Mouse (Mus musculus) hindbrain, embryonic 14.5 days (tissue): Measurements from ENCODE around the gene Tnrc6b. TPM values are rescaled to one million over a fixed set of nuclear protein-coding genes. Genes with fewer than 3 reads are reported as not detected.

ENCODE experiments used
- ATAC-seq: fragments of 200-750 bp; cut with Nextera tagmentation; 2 replicates; pipeline ENCODE4 v1.8.0; 2017; ENCODE audit warnings: moderate number of reproducible peaks, mild to moderate bottlenecking, moderate TSS enrichment, moderate library complexity; ENCODE audit not compliant: low FRiP score
- DNase-seq: peaks from one replicate; pipeline ENCODE4 v3.0.0-alpha.2; 2015; ENCODE audit warnings: low spot score
- H3K27ac ChIP-seq: fragments of 300-500 bp; sonication (generic); 2 replicates; pipeline ENCODE4 v1.5.1; 2014; ENCODE audit warnings: mild to moderate bottlenecking, moderate library complexity
- H3K27me3 ChIP-seq: fragments of 300-500 bp; sonication (generic); 2 replicates; pipeline ENCODE4 v1.6.1; 2014; ENCODE audit warnings: mild to moderate bottlenecking, low read length, mixed read lengths; ENCODE audit not compliant: control insufficient read depth, insufficient read depth
- H3K36me3 ChIP-seq: fragments of 300-500 bp; sonication (generic); replicated peaks from 2 replicates; pipeline ENCODE4 v1.6.1; 2014; ENCODE audit not compliant: control insufficient read depth, insufficient read depth
- H3K4me1 ChIP-seq: fragments of 300-500 bp; sonication (generic); replicated peaks from 2 replicates; pipeline ENCODE4 v1.6.1; 2014; ENCODE audit warnings: antibody characterized with exemption, low read length, mixed read lengths; ENCODE audit not compliant: control insufficient read depth, insufficient read depth
- H3K4me2 ChIP-seq: fragments of 300-500 bp; sonication (generic); replicated peaks from 2 replicates; pipeline ENCODE4 v1.6.1; 2014; ENCODE audit warnings: mild to moderate bottlenecking, moderate library complexity
- H3K4me3 ChIP-seq: fragments of 300-500 bp; sonication (generic); replicated peaks from 2 replicates; pipeline ENCODE4 v1.5.1; 2014; ENCODE audit warnings: mild to moderate bottlenecking, low read length
- H3K9ac ChIP-seq: fragments of 300-500 bp; sonication (generic); 2 replicates; pipeline ENCODE4 v1.6.1; 2014
- H3K9me3 ChIP-seq: fragments of 300-500 bp; sonication (generic); 2 replicates; pipeline ENCODE4 v1.6.1; 2016; ENCODE audit warnings: low read length; ENCODE audit not compliant: control insufficient read depth
- WGBS: fragments of 180-500 bp; shearing (Covaris S2); extraction: QIAGEN DNeasy Blood & Tissue Kit; methylation state at CpG from one replicate; pipeline ENCODE4 v1.1.7; 2014; 5-methylcytosine and 5-hydroxymethylcytosine counted together
- polyA plus RNA-seq: library from polyadenylated mRNA; unstranded; fragments of >200 nt; fragmentation: Nextera tagmentation; extraction: Ambion mirVana; gene quantifications from 2 replicates; pipeline ENCODE4 v1.2.1, GENCODE M21; 2014

Tnrc6b gene
- polyA plus RNA-seq, 1 experiment from 2014 or later, result 27.9 TPM

- Histone ChIP-seq H3K4me2 (peak overlapping the region; percentile 85), H3K4me3 (peak overlapping the region; percentile 95), H3K9ac (no peak overlapping the region), H3K4me1 (peaks cover 26% of the 10 kb centered on the region), H3K36me3 (no peaks in the 10 kb centered on the region), H3K27ac (peak overlapping the region; percentile 90), H3K9me3 (no peaks in the 10 kb centered on the region), H3K27me3 (no peaks in the 10 kb centered on the region)
- 10% methylated on average over 5 of the region's 5 CpGs for WGBS
- no peak for DNase-seq
- ATAC-seq, result no peak
These were observed 881 bp upstream of the Tnrc6b start for GRCm38 (mm10) chr15:80710257-80710607.

- under 1% methylated on average over 67 of the region's 106 CpGs for WGBS
- H3K27me3 ChIP-seq, result no peaks in the 10 kb centered on the region
These were observed 463 bp downstream of the Tnrc6b start for GRCm38 (mm10) chr15:80711401-80712151.

GRCm38 (mm10) chr15:80714299-80714698 is 3.2 kb downstream of the Tnrc6b start:
- H3K9me3 ChIP-seq, result no peaks in the 10 kb centered on the region
- no peaks in the 10 kb centered on the region for H3K36me3 ChIP-seq
- H3K9ac ChIP-seq, result no peak overlapping the region
- H3K27ac ChIP-seq, result no peak overlapping the region
- DNase-seq (no peak), ATAC-seq (no peak)
- H3K4me1 ChIP-seq, result 0 out of 2 replicates have a peak, but pooled peaks cover 9% of the 10 kb centered on the region
- no peaks in the 10 kb centered on the region for H3K27me3 ChIP-seq
- H3K4me3 ChIP-seq, result no peak overlapping the region
- WGBS, result 81% methylated on average over 4 of the region's 4 CpGs
- no peak overlapping the region for H3K4me2 ChIP-seq

More at GRCm38 (mm10) chr15:80711401-80712151, 463 bp downstream of the Tnrc6b start:
- peaks cover 21% of the 10 kb centered on the region for H3K4me1 ChIP-seq
- DNase-seq (peak; percentile 58), ATAC-seq (peak; percentile 34; the same call in 1 of the 2 replicates)
- H3K9me3 ChIP-seq, result no peaks in the 10 kb centered on the region
- H3K4me3 ChIP-seq, result peak overlapping the region; percentile 95
- H3K9ac ChIP-seq, result peak overlapping the region; percentile 88
- no peaks in the 10 kb centered on the region for H3K36me3 ChIP-seq
- peak overlapping the region; percentile 90 for H3K27ac ChIP-seq
- H3K4me2 ChIP-seq, result peak overlapping the region; percentile 85

GRCm38 (mm10) chr15:80716631-80717135 is 5.6 kb downstream of the Tnrc6b start:
- ATAC-seq, result no peak
- WGBS, result 82% methylated on average over 8 of the region's 8 CpGs
- H3K27ac ChIP-seq, result no peak overlapping the region

GRCm38 (mm10) chr15:80717431-80717830 is 6.3 kb downstream of the Tnrc6b start:
- no peaks in the 10 kb centered on the region for H3K9me3 ChIP-seq
- H3K36me3 ChIP-seq, result no peaks in the 10 kb centered on the region
- 0 out of 2 replicates have a peak, but pooled peaks cover under 1% of the 10 kb centered on the region for H3K4me1 ChIP-seq
- H3K27me3 ChIP-seq, result no peaks in the 10 kb centered on the region
- no peak overlapping the region for H3K27ac ChIP-seq
- no peak overlapping the region for H3K9ac ChIP-seq
- ATAC-seq, result no peak
- no peak overlapping the region for H3K4me2 ChIP-seq
- no peak overlapping the region for H3K4me3 ChIP-seq
- WGBS, result 63% methylated on average over 1 of the region's 1 CpGs
- no peak for DNase-seq

More at GRCm38 (mm10) chr15:80716631-80717135, 5.6 kb downstream of the Tnrc6b start:
- no peaks in the 10 kb centered on the region for H3K27me3 ChIP-seq
- 0 out of 2 replicates have a peak, but pooled peaks cover 3% of the 10 kb centered on the region for H3K4me1 ChIP-seq
- H3K9ac ChIP-seq, result no peak overlapping the region
- DNase-seq, result no peak
- H3K4me3 ChIP-seq, result no peak overlapping the region
- H3K36me3 ChIP-seq, result no peaks in the 10 kb centered on the region
- H3K9me3 ChIP-seq, result no peaks in the 10 kb centered on the region
- no peak overlapping the region for H3K4me2 ChIP-seq

GRCm38 (mm10) chr15:80720249-80720648 is 9.1 kb downstream of the Tnrc6b start:
- H3K9me3 ChIP-seq, result no peaks in the 10 kb centered on the region
- H3K4me1 ChIP-seq, result no peaks in the 10 kb centered on the region
- no peak overlapping the region for H3K4me2 ChIP-seq
- no peak overlapping the region for H3K27ac ChIP-seq
- H3K4me3 ChIP-seq, result no peak overlapping the region
- WGBS, result 88% methylated on average over 5 of the region's 5 CpGs
- ATAC-seq (no peak), DNase-seq (no peak)
- H3K36me3 ChIP-seq, result no peaks in the 10 kb centered on the region
- no peak overlapping the region for H3K9ac ChIP-seq
- H3K27me3 ChIP-seq, result no peaks in the 10 kb centered on the region

- DNase-seq (no peak), ATAC-seq (no peak)
- no peaks in the 10 kb centered on the region for H3K27me3 ChIP-seq
- H3K4me1 ChIP-seq, result no peaks in the 10 kb centered on the region
- H3K4me3 ChIP-seq, result no peak overlapping the region
- WGBS, result 85% methylated on average over 6 of the region's 6 CpGs
- no peaks in the 10 kb centered on the region for H3K36me3 ChIP-seq
- H3K27ac ChIP-seq, result no peak overlapping the region
- H3K9me3 ChIP-seq, result no peaks in the 10 kb centered on the region
- no peak overlapping the region for H3K9ac ChIP-seq
- H3K4me2 ChIP-seq, result no peak overlapping the region
These were observed 10.7 kb downstream of the Tnrc6b start for GRCm38 (mm10) chr15:80721861-80722260.

- 54% methylated on average over 3 of the region's 3 CpGs for WGBS
- no peak for DNase-seq
These were observed 11.3 kb downstream of the Tnrc6b start for GRCm38 (mm10) chr15:80722366-80722765.

GRCm38 (mm10) chr15:80729477-80729876 is 18.4 kb downstream of the Tnrc6b start:
- no peaks in the 10 kb centered on the region for H3K4me1 ChIP-seq
- H3K36me3 ChIP-seq, result no peaks in the 10 kb centered on the region
- no peak overlapping the region for H3K27ac ChIP-seq
- no peak overlapping the region for H3K4me2 ChIP-seq
- no peaks in the 10 kb centered on the region for H3K9me3 ChIP-seq
- ATAC-seq (no peak), DNase-seq (no peak)
- 68% methylated on average over 2 of the region's 2 CpGs for WGBS
- no peak overlapping the region for H3K9ac ChIP-seq
- no peaks in the 10 kb centered on the region for H3K27me3 ChIP-seq
- H3K4me3 ChIP-seq, result no peak overlapping the region

More at GRCm38 (mm10) chr15:80722366-80722765, 11.3 kb downstream of the Tnrc6b start:
- no peak; the same call in 1 of the 2 replicates for ATAC-seq
- H3K4me1 ChIP-seq, result no peaks in the 10 kb centered on the region
- H3K9me3 ChIP-seq, result no peaks in the 10 kb centered on the region
- H3K27me3 ChIP-seq, result no peaks in the 10 kb centered on the region
- no peak overlapping the region for H3K4me2 ChIP-seq
- H3K4me3 ChIP-seq, result no peak overlapping the region
- no peak overlapping the region for H3K27ac ChIP-seq
- H3K36me3 ChIP-seq, result no peaks in the 10 kb centered on the region
- no peak overlapping the region for H3K9ac ChIP-seq
